Mouse (Mus musculus) embryonic fibroblast, embryonic 13.5 days (primary cell): ENCODE data around the gene Pax6.

ENCODE experiments used
- CTCF ChIP-seq: IDR thresholded peaks from 2 replicates; pipeline ENCODE4 v1.5.1; 2011; ENCODE audit warnings: mild to moderate bottlenecking, control low read depth, low read length, moderate library complexity, borderline replicate concordance; ENCODE audit not compliant: insufficient read depth
- POLR2A ChIP-seq: IDR thresholded peaks from 2 replicates; pipeline ENCODE4 v1.6.1; 2011; ENCODE audit warnings: low read depth, mild to moderate bottlenecking, control low read depth, low read length, moderate library complexity

DNA sequence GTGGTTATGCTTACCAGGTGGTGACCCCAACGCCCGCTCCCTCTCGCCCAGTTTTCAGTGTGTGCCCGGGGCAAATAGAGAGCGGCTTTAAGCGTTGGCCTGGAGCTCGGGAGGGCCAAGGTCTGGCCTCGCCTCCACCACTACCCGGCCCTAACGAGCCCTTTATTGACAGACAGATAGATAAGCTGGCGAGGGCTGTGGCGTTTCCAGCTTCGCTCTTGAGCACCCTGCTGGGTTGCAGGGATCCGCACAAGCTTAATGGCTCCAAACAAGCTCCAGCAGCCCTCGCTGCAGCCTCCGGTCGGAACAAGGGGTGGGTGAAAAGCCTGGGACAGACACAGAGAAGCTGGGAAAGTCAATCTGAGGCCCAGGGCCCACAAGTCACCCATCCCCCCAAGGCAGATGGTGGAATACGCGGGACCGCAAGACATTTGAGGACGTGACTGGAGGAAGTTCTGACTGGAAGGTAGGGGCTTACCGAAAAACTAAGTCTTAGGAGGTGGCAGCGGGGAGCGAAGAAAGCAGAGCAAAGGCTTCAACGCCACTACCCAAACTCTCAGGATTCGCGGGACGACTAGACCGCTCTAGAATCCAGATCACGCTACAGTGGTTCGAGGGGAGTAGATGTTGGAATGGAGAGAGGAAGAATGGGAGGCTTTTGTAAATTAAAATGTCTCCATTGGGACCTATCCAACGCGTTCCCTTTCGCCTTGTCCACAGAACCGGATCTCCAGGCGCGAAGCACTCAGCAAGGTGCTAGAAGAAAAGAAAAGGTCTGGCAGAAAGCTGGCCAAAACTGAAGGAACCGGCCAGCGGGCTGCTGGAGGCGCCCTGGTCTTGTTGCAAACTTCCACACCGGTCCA lies 1.7 kb upstream of the Pax6 start:
- no peak for TF ChIP-seq POLR2A
- TF ChIP-seq CTCF: no peak
